Mouse (Mus musculus) limb, embryonic 12.5 days (tissue): Measurements from ENCODE around the gene Rab17. TPM values are rescaled to one million over a fixed set of nuclear protein-coding genes. Genes with fewer than 3 reads are reported as not detected.

Source experiments
- ATAC-seq: fragments of 200-750 bp; cut with Nextera tagmentation; 2 replicates; pipeline ENCODE4 v1.8.0; 2017; ENCODE audit warnings: low read depth, moderate TSS enrichment; ENCODE audit not compliant: insufficient number of reproducible peaks, insufficient read depth, low FRiP score, low TSS enrichment
- H3K27ac ChIP-seq: fragments of 300-500 bp; sonication (generic); 2 replicates; pipeline ENCODE4 v1.5.1; 2016; ENCODE audit warnings: mild to moderate bottlenecking, moderate library complexity
- H3K27me3 ChIP-seq: fragments of 300-500 bp; sonication (generic); 2 replicates; pipeline ENCODE4 v1.6.1; 2016; ENCODE audit warnings: mild to moderate bottlenecking, moderate library complexity
- H3K36me3 ChIP-seq: fragments of 300-500 bp; sonication (generic); 2 replicates; pipeline ENCODE4 v1.6.1; 2016; ENCODE audit warnings: mild to moderate bottlenecking, moderate library complexity
- H3K4me1 ChIP-seq: fragments of 300-500 bp; sonication (generic); replicated peaks from 2 replicates; pipeline ENCODE4 v1.6.1; 2016
- H3K4me2 ChIP-seq: fragments of 300-500 bp; sonication (generic); 2 replicates; pipeline ENCODE4 v1.6.1; 2016; ENCODE audit warnings: mild to moderate bottlenecking, moderate library complexity
- H3K4me3 ChIP-seq: fragments of 300-500 bp; sonication (generic); replicated peaks from 2 replicates; pipeline ENCODE4 v1.5.1; 2016; ENCODE audit warnings: mild to moderate bottlenecking
- H3K9ac ChIP-seq: fragments of 300-500 bp; sonication (generic); replicated peaks from 2 replicates; pipeline ENCODE4 v1.6.1; 2016; ENCODE audit warnings: mild to moderate bottlenecking, moderate library complexity
- H3K9me3 ChIP-seq: fragments of 300-500 bp; sonication (generic); 2 replicates; pipeline ENCODE4 v1.6.1; 2016; ENCODE audit warnings: mild to moderate bottlenecking, moderate library complexity
- WGBS: fragments of 180-500 bp; shearing (Covaris S2); methylation state at CpG from one replicate; pipeline ENCODE4 v1.1.7; 2016; 5-methylcytosine and 5-hydroxymethylcytosine counted together
- polyA plus RNA-seq: library from polyadenylated mRNA; unstranded; fragments of >200 nt; fragmentation: Nextera tagmentation; extraction: Ambion mirVana; gene quantifications from 2 replicates; pipeline ENCODE4 v1.2.1, GENCODE M21; 2016

Rab17 gene
- polyA plus RNA-seq, 1 experiment from 2014 or later, result 0.98 TPM

DNA sequence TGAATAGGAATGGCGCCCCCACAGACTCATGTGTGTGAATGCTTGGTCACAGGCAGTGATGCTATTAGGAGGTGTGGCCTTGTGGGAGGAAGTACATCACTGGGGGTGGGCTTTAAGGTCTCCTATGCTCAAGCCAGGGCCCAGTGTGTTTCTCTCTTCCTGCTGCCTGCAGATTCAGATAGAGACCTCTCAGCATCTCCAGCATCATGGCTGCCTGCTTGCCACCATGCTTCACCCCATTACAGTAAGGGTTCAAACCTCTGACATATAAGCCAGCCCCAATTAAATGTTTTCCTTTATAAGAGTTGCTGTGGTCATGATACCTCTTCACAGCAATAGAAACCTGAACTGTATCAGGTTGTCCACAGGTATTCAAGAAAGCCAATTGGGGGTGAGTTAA, 26.5 kb upstream of the Rab17 start:
- Histone ChIP-seq H3K27ac (no peak overlapping the region), H3K27me3 (peaks cover 6% of the 10 kb centered on the region; the same call in 1 of the 2 replicates), H3K9ac (no peak overlapping the region), H3K4me2 (no peak overlapping the region), H3K36me3 (no peaks in the 10 kb centered on the region), H3K4me1 (peaks cover 15% of the 10 kb centered on the region), H3K4me3 (no peak overlapping the region), H3K9me3 (0 out of 2 replicates have a peak, but pooled peaks cover 4% of the 10 kb centered on the region)
- no peak for ATAC-seq
- 88% methylated on average over 1 of the region's 1 CpGs for WGBS

DNA sequence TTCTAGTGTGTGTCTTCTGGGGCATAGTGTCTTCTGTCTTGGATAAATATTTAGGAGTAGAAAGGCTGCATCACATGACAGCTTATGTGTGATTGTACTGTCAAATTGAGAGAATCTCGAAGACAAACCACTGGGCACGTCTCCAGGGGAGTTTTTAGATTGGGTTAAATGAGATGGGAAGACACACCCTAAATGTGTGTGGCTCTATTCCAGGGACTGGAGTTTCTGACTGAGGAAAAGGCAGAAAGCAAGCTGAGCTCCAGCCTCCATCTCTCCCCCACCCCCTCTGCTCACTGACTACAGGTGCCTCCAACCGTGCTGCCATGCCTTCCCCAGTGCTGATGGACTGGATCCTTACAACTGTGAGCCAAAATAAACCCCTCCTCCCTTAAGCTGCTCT, 11.9 kb upstream of the Rab17 start:
- 81% methylated on average over 3 of the region's 3 CpGs for WGBS
- H3K27ac ChIP-seq, result no peak overlapping the region
- ATAC-seq, result no peak

DNA sequence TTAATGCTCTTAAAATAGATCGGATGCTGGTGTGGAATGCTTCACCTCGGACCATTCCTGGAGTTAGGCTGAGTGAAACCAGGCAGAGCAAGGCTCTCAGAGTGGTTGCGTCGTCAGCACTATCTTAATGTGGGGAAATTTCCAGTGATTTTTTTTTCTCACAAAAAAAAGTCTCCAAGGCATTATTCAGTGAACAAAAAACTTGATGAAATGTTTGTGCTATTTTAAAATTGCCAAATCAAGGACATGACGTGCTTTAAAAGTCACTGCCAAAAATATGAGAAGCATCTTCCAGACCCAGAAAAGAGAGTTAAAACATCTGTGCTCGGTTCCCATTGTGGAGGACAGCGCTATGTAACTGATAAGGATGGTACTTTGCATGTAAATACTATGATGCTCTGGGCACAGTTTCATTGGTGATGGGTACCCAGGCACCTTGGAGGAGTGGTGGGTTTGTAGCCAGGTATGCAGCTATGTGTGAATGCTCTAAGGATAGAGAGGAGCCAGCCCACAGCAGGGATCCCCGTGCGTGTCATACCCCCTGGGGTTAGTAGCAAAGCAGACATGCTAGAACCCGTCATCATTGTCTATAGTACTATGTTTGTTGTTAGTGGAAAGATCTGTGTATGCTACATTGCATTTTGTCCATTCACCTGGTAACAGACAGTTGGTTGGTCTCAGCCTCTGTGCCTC, 11.3 kb upstream of the Rab17 start:
- H3K4me2 ChIP-seq, result no peak overlapping the region
- WGBS, result 84% methylated on average over 10 of the region's 10 CpGs

More for the DNA sequence above, 11.9 kb upstream of the Rab17 start:
- no peaks in the 10 kb centered on the region for H3K4me1 ChIP-seq
- H3K9ac ChIP-seq, result no peak overlapping the region
- H3K4me2 ChIP-seq, result no peak overlapping the region
- no peaks in the 10 kb centered on the region for H3K9me3 ChIP-seq
- H3K27me3 ChIP-seq, result no peaks in the 10 kb centered on the region
- no peaks in the 10 kb centered on the region for H3K36me3 ChIP-seq
- no peak overlapping the region for H3K4me3 ChIP-seq

DNA sequence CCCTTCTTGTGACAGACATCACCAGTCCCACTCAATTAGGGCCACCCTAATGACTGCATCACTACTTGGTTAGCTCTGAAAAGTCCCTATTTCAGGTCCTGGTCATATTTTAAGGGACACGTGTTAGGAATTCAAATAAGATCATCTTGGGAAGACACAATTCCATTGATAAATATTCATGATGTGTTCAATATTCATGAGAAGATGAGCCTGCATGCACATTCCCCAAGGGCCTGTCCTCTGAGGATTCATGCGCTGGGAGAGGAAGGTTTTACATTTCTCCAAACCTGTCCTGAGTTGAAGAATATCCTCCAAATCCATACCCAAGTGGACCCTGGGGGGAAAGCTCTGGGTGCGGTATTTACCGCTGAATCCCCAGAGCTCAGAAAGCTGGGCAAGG, 6.5 kb upstream of the Rab17 start:
- peaks cover 7% of the 10 kb centered on the region; the same call in 1 of the 2 replicates for H3K27me3 ChIP-seq
- ATAC-seq, result no peak
- no peaks in the 10 kb centered on the region for H3K9me3 ChIP-seq
- H3K4me2 ChIP-seq, result no peak overlapping the region
- H3K4me3 ChIP-seq, result no peak overlapping the region
- H3K36me3 ChIP-seq, result no peaks in the 10 kb centered on the region
- H3K9ac ChIP-seq, result no peak overlapping the region
- peaks cover 26% of the 10 kb centered on the region for H3K4me1 ChIP-seq
- WGBS, result 89% methylated on average over 4 of the region's 4 CpGs
- H3K27ac ChIP-seq, result no peak overlapping the region

More for the DNA sequence above, 11.3 kb upstream of the Rab17 start:
- Histone ChIP-seq H3K27ac (no peak overlapping the region), H3K9ac (no peak overlapping the region), H3K9me3 (no peaks in the 10 kb centered on the region), H3K27me3 (no peaks in the 10 kb centered on the region), H3K36me3 (no peaks in the 10 kb centered on the region), H3K4me1 (no peaks in the 10 kb centered on the region), H3K4me3 (no peak overlapping the region)
- no peak for ATAC-seq

GRCm38 (mm10) chr1:90974906-90975649, 5.6 kb upstream of the Rab17 start:
- 36% methylated on average over 12 of the region's 12 CpGs for WGBS
- Histone ChIP-seq H3K9me3 (no peaks in the 10 kb centered on the region), H3K36me3 (no peaks in the 10 kb centered on the region), H3K27me3 (peaks cover 7% of the 10 kb centered on the region; the same call in 1 of the 2 replicates), H3K9ac (no peak overlapping the region; the same call in 1 of the 2 replicates), H3K4me2 (no peak overlapping the region), H3K4me1 (peaks cover 26% of the 10 kb centered on the region), H3K4me3 (no peak overlapping the region), H3K27ac (no peak overlapping the region)
- no peak for ATAC-seq

DNA sequence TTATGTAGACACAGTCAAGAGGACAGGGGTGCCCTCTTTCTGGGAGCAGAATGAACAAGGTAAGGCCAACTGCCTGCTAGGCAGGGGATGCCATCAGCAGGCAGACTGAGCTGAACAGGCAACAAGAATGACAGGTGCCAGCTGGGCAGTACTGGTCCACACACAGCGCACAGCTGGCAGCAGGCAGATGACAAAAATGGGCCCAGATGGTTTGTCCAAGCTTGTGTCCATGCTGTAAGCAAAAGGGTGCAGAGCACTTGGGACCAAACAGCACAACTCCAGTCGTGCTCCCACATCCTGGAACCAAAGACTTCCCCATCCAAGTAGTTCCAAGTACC, 4.1 kb upstream of the Rab17 start:
- H3K27ac ChIP-seq, result no peak overlapping the region
- no peak overlapping the region for H3K9ac ChIP-seq
- no peak overlapping the region for H3K4me2 ChIP-seq
- H3K4me1 ChIP-seq, result peaks cover 41% of the 10 kb centered on the region
- no peaks in the 10 kb centered on the region for H3K36me3 ChIP-seq
- H3K27me3 ChIP-seq, result peaks cover 7% of the 10 kb centered on the region; the same call in 1 of the 2 replicates
- WGBS, result 81% methylated on average over 2 of the region's 2 CpGs
- 0 out of 2 replicates have a peak, but pooled peaks have one; percentile 9 for ATAC-seq
- H3K4me3 ChIP-seq, result no peak overlapping the region
- no peaks in the 10 kb centered on the region for H3K9me3 ChIP-seq

DNA sequence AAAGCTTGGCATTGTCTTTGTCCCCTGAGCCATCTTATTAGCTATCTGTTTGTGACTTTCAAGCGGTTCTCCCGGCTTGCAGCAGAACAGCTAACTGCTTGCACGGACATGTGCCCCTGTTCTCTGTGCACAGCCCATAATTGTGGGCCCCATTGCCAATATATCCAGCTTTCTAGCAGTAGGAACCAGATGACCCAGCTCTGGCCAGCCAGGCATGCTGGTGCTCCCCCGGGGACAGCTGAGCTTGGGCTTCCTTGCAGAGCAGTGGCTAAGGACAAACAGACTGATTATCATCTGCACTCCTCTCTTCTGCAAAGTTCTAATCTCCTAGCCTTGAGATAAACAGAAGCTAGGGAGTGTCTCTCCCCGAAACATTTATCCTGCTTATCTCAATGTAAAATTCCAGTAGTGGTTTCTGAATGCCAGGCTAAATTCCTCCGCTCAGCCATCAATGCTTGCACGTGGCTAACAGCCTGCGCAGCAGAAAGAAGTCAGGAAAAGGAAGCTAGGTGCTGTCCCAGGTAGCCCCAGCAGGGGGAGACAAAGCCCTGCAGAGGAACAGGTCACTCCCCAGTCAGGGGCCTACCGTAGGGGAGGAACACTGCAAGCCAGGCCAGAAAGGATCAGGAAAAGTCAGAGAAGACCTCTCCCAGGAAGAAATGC, 3.6 kb upstream of the Rab17 start:
- Histone ChIP-seq H3K9ac (0 out of 2 replicates have a peak overlapping the region, but pooled peaks have one; percentile 13), H3K4me2 (0 out of 2 replicates have a peak overlapping the region, but pooled peaks have one; percentile 11), H3K27ac (no peak overlapping the region), H3K9me3 (no peaks in the 10 kb centered on the region), H3K4me3 (no peak overlapping the region), H3K4me1 (peaks cover 42% of the 10 kb centered on the region), H3K36me3 (no peaks in the 10 kb centered on the region), H3K27me3 (peaks cover 7% of the 10 kb centered on the region; the same call in 1 of the 2 replicates)
- ATAC-seq, result peak; percentile 71; the same call in 1 of the 2 replicates
- 27% methylated on average over 9 of the region's 9 CpGs for WGBS

DNA sequence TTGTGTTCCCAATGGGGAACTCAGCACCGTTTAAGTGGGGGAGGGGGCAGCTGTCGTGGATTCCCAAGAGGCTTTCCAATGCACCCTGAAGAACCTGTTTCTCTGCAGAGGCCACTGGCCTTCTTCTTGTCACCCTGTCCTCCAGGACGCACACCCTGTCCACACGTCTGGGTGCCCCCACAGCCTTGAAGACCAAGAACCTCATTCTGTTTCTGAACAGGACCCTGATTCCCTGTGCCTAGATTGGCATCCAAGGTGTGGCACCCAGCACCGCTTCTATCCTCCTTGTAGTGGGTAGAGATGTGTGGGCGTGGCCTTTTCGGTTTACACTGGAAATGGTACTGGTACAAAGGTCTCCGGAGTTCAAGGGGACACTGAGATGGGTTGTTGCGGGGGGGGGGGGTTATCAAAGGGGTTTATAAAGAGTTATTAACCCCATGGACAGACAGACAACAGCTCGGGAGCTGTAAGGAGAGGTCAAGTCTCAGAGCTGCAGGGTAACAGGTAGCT, 475 bp upstream of the Rab17 start:
- WGBS, result 77% methylated on average over 10 of the region's 10 CpGs
- peaks cover 41% of the 10 kb centered on the region for H3K4me1 ChIP-seq

GRCm38 (mm10) chr1:90968649-90969048, 812 bp downstream of the Rab17 start:
- no peaks in the 10 kb centered on the region for H3K9me3 ChIP-seq
- H3K4me1 ChIP-seq, result peaks cover 36% of the 10 kb centered on the region
- whole genome bisulfite sequencing, result 86% methylated on average over 4 of the region's 4 CpGs
- ATAC-seq, result no peak
- H3K27ac ChIP-seq, result no peak overlapping the region
- no peak overlapping the region for H3K4me3 ChIP-seq
- H3K36me3 ChIP-seq, result no peaks in the 10 kb centered on the region
- H3K4me2 ChIP-seq, result peak overlapping the region; percentile 34; the same call in 1 of the 2 replicates
- H3K27me3 ChIP-seq, result peaks cover 14% of the 10 kb centered on the region
- no peak overlapping the region for H3K9ac ChIP-seq

More for the DNA sequence above, 475 bp upstream of the Rab17 start:
- no peak overlapping the region for H3K4me3 ChIP-seq
- H3K9me3 ChIP-seq, result no peaks in the 10 kb centered on the region
- no peak overlapping the region for H3K9ac ChIP-seq
- H3K27me3 ChIP-seq, result peaks cover 11% of the 10 kb centered on the region
- no peak for ATAC-seq
- no peaks in the 10 kb centered on the region for H3K36me3 ChIP-seq
- H3K4me2 ChIP-seq, result no peak overlapping the region
- H3K27ac ChIP-seq, result no peak overlapping the region

- no peak overlapping the region for H3K4me2 ChIP-seq
- peaks cover 35% of the 10 kb centered on the region for H3K4me1 ChIP-seq
- H3K9me3 ChIP-seq, result no peaks in the 10 kb centered on the region
- no peaks in the 10 kb centered on the region for H3K36me3 ChIP-seq
- no peak overlapping the region for H3K27ac ChIP-seq
- no peak overlapping the region for H3K4me3 ChIP-seq
- no peak for ATAC-seq
- H3K9ac ChIP-seq, result no peak overlapping the region
- peaks cover 12% of the 10 kb centered on the region for H3K27me3 ChIP-seq
- 75% methylated on average over 7 of the region's 7 CpGs for WGBS
Measured at GRCm38 (mm10) chr1:90967583-90967982, 1.9 kb downstream of the Rab17 start.

GRCm38 (mm10) chr1:90962994-90963393, 6.5 kb downstream of the Rab17 start:
- H3K4me3 ChIP-seq, result no peak overlapping the region
- no peak overlapping the region for H3K9ac ChIP-seq
- ATAC-seq, result no peak
- H3K9me3 ChIP-seq, result no peaks in the 10 kb centered on the region
- H3K36me3 ChIP-seq, result no peaks in the 10 kb centered on the region
- H3K27me3 ChIP-seq, result peaks cover 31% of the 10 kb centered on the region
- no peak overlapping the region for H3K4me2 ChIP-seq
- WGBS, result 23% methylated on average over 3 of the region's 3 CpGs
- peaks cover 10% of the 10 kb centered on the region; the same call in 1 of the 2 replicates for H3K4me1 ChIP-seq
- no peak overlapping the region for H3K27ac ChIP-seq
